Mouse (Mus musculus): Measurements from ENCODE around the gene Smu1.
"Not testable (repeated sequence)": the region's sequence is repeated elsewhere in the genome, so short reads cannot be mapped to it uniquely, and the experiment has no call there.

The Smu1 gene

GRCm38 (mm10) chr4:40757780-40758420 is at the start of gene Smu1:
Gene Smu1, minus strand, starts transcription at chr4:40757923.
- peak; percentile 79 for DNase-seq (ENCODE audit: low spot score)

- no peak for DNase-seq (ENCODE audit: low spot score)
These were observed 49.7 kb upstream of the Smu1 start for GRCm38 (mm10) chr4:40807382-40807781.

GRCm38 (mm10) chr4:40805401-40805800 is 47.7 kb upstream of the Smu1 start:
- no peak for DNase-seq (ENCODE audit: low spot score)

GRCm38 (mm10) chr4:40802787-40803186 is 45.1 kb upstream of the Smu1 start:
- no peak for DNase-seq (ENCODE audit: low spot score)

GRCm38 (mm10) chr4:40801908-40802307 is 44.2 kb upstream of the Smu1 start:
- DNase-seq (ENCODE audit: low spot score): no peak

- no peak for DNase-seq (ENCODE audit: low spot score)
These were observed 43.1 kb upstream of the Smu1 start for GRCm38 (mm10) chr4:40800873-40801272.

GRCm38 (mm10) chr4:40798833-40799555 is 41.3 kb upstream of the Smu1 start:
- not testable (repeated sequence) for DNase-seq (ENCODE audit: low spot score)

GRCm38 (mm10) chr4:40795761-40796160 is 38.0 kb upstream of the Smu1 start:
- no peak for DNase-seq (ENCODE audit: low spot score)

GRCm38 (mm10) chr4:40794320-40794719 is 36.6 kb upstream of the Smu1 start:
- DNase-seq (ENCODE audit: low spot score): no peak

- no peak for DNase-seq (ENCODE audit: low spot score)
These were observed 33.5 kb upstream of the Smu1 start for GRCm38 (mm10) chr4:40791176-40791575.

- no peak for DNase-seq (ENCODE audit: low spot score)
These were observed 28.9 kb upstream of the Smu1 start for GRCm38 (mm10) chr4:40786578-40786977.

- no peak for DNase-seq (ENCODE audit: low spot score)
These were observed 28.0 kb upstream of the Smu1 start for GRCm38 (mm10) chr4:40785620-40786166.

- DNase-seq (ENCODE audit: low spot score): no peak
These were observed 26.9 kb upstream of the Smu1 start for GRCm38 (mm10) chr4:40784556-40785169.

GRCm38 (mm10) chr4:40783049-40783448 is 25.3 kb upstream of the Smu1 start:
- no peak for DNase-seq (ENCODE audit: low spot score)

GRCm38 (mm10) chr4:40781797-40782495 is 24.2 kb upstream of the Smu1 start:
- no peak for DNase-seq (ENCODE audit: low spot score)

- DNase-seq (ENCODE audit: low spot score): no peak
These were observed 23.4 kb upstream of the Smu1 start for GRCm38 (mm10) chr4:40781143-40781542.

- DNase-seq (ENCODE audit: low spot score): no peak
These were observed 20.9 kb upstream of the Smu1 start for GRCm38 (mm10) chr4:40778656-40779055.

- DNase-seq (ENCODE audit: low spot score): no peak
These were observed 19.4 kb upstream of the Smu1 start for GRCm38 (mm10) chr4:40777116-40777515.

GRCm38 (mm10) chr4:40776416-40776815 is 18.7 kb upstream of the Smu1 start:
- DNase-seq (ENCODE audit: low spot score): no peak

- peak; percentile 49 for DNase-seq (ENCODE audit: low spot score)
These were observed 16.8 kb upstream of the Smu1 start for GRCm38 (mm10) chr4:40774279-40775259.

- DNase-seq (ENCODE audit: low spot score): no peak
These were observed 2.2 kb upstream of the Smu1 start for GRCm38 (mm10) chr4:40759876-40760275.
